Mouse (Mus musculus) urinary bladder, postnatal 0 days (tissue): Measurements from ENCODE around the gene Kcnq4. TPM values are rescaled to one million over a fixed set of nuclear protein-coding genes. Genes with fewer than 3 reads are reported as not detected.

Source experiments
- microRNA counts: library from miRNA; unstranded; fragments of <30 nt; microRNA quantifications from one replicate; lab custom pipeline; 2016
- microRNA-seq: library from miRNA; unstranded; fragments of <30 nt; microRNA quantifications from one replicate; pipeline ENCODE4, GENCODE M21; 2016
- polyA plus RNA-seq: library from polyadenylated mRNA; unstranded; fragments of >200 nt; fragmentation: Nextera tagmentation; extraction: Ambion mirVana; gene quantifications from 2 replicates; pipeline ENCODE4 v1.2.1, GENCODE M21; 2015

The Kcnq4 gene
- polyA plus RNA-seq: 8.4 and 9.6 TPM in 2 replicates

GRCm38 (mm10) chr4:120747941-120748866 lies at the start of gene Kcnq4:
Gene Kcnq4 (minus strand): TSS chr4:120748612.

GRCm38 (mm10) chr4:120666358-120667024 lies 81.9 kb downstream of the Kcnq4 start, which contains the start of gene Cited4:
Gene Cited4 (plus strand): TSS chr4:120666572.

MicroRNAs encoded within 50 kb of the gene (microRNA counts, 519-probe panel; counts per million panel counts)
- 3,291 counts per million, percentile 54 among the panel's probes with 10 or more counts for microRNA mmu-miR-30e (lab: Ali Mortazavi, UCI)

Small RNAs within 50 kb of the gene (microRNA-seq; reads per million reads assigned to microRNA genes)
- gene Mir30c-1 (29.7 reads per million, percentile 32 among the genes with 10 or more reads in this experiment), gene Mir30e (not detected), gene Mir30f (not detected)

Other genes with a start within 250 kb of the Kcnq4 start
- gene Slfnl1, start 216.4 kb downstream of the Kcnq4 start, polyA plus RNA-seq: not detected in 2 replicates
- 93.6 and 129 TPM in 2 replicates for gene Ctps, start 178.3 kb downstream of the Kcnq4 start, polyA plus RNA-seq
- gene Gm8439, start 159.9 kb downstream of the Kcnq4 start, polyA plus RNA-seq: not detected in 2 replicates
- 12.7 TPM in 2 replicates for gene Cited4, start 82.0 kb downstream of the Kcnq4 start, polyA plus RNA-seq
- 48.5 and 52.2 TPM in 2 replicates for gene Nfyc, start 83.0 kb upstream of the Kcnq4 start, polyA plus RNA-seq
- gene Rims3, start 106.2 kb upstream of the Kcnq4 start, polyA plus RNA-seq: 0.68 and 0.82 TPM in 2 replicates
- 9.5 and 9.6 TPM in 2 replicates for gene Exo5, start 176.4 kb upstream of the Kcnq4 start, polyA plus RNA-seq
- gene Zfp69, start 203.1 kb upstream of the Kcnq4 start, polyA plus RNA-seq: 2.0 and 2.6 TPM in 2 replicates